Mouse (Mus musculus): ENCODE measurements around the gene Tmem208.

Tmem208 gene

GRCm38 (mm10) chr8:105326141-105326672 lies at the start of gene Tmem208, which contains the start of gene Lrrc29:
Gene Tmem208, plus strand, starts transcription at chr8:105326354.
Gene Lrrc29, minus strand, starts transcription at chr8:105326278.
- in situ Hi-C loops (cut with MboI, MseI) = no loop called here

DNA sequence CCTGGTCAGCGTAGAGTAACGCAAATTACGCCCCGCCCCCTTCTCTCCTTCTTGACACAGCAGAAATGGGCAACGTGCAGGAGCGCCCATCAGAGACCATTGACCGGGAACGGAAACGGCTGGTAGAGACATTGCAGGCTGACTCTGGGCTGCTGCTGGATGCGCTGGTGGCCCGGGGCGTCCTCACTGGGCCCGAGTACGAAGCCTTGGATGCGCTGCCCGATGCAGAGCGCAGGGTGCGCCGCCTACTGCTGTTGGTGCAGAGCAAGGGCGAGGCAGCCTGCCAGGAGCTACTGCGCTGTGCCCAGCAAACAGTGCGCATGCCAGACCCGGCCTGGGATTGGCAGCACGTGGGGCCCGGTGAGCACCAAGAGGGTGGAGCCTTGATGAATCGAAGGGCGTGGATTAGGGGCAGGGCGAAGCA lies 47.2 kb upstream of the Tmem208 start:
- in situ Hi-C loops (cut with MboI, MseI) = no loop called here

GRCm38 (mm10) chr8:105280567-105280966 lies 45.6 kb upstream of the Tmem208 start:
- in situ Hi-C loops (cut with MboI, MseI) = no loop called here

DNA sequence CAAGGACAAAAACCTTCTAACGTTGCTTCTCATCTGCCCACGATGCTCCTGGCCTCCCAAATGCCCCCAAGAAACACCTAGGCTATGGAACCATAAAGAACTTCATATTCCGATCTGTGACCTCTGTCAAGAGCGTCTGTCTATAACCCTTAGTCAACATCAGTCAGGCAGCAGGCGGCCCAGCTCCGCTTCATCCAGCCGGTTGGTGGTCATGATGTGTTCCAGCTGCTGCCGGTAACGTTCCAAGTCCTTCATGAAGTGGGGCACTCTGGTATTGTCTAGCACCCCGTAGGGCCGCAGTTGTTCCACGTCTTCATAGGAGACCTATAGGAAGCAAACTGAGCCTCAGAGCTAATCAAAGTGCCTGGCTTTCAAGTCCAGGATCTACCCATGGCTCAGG lies 44.3 kb upstream of the Tmem208 start:
- in situ Hi-C loops (cut with MboI, MseI) = no loop called here

GRCm38 (mm10) chr8:105282239-105282638 lies 43.9 kb upstream of the Tmem208 start:
- in situ Hi-C loops (cut with MboI, MseI) = no loop called here

GRCm38 (mm10) chr8:105283074-105283473 lies 43.1 kb upstream of the Tmem208 start:
- in situ Hi-C loops (cut with MboI, MseI) = no loop called here

DNA sequence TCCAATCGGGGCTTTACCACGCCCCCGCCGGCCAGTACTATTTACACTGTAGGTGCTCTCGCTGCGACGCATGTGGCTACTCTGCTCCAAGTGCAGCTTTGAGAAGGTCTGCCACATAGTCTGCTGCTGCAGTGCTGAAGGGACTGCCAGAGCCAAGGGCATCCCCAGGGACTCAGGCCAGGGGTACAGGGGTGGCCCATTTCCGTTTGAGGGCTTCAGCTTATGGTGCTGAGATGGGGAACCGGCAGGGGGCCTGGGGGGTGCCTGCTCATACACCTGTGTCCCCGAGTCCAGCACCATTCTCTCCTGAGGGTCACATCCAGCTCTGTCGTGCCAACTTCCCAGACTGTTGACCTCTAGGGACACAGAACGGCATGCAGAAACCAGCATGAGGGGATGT lies 40.6 kb upstream of the Tmem208 start:
- in situ Hi-C loops (cut with MboI, MseI) = no loop called here

GRCm38 (mm10) chr8:105286907-105287306 lies 39.2 kb upstream of the Tmem208 start:
- in situ Hi-C loops (cut with MboI, MseI) = no loop called here

DNA sequence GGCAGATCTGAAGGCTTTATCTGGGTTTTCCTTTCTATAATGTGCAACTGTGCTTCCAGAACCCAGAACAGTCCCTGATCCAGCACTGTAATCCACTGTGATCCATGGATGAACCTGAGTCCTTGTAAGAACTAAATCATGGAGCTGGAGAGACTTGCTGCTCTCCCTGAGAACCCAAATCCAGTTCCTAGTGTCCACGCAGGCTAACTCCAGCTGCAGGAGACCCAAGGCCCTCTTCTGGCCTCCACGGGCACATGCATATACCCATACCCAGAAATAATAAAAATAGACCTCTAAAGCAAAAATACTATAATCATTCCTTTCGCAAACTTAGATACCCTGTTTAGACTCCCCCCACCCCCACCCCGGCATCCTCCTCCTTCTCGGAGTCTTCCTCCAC lies 37.9 kb upstream of the Tmem208 start:
- in situ Hi-C loops (cut with MboI, MseI) = no loop called here

GRCm38 (mm10) chr8:105288958-105289732 lies 37.0 kb upstream of the Tmem208 start:
- in situ Hi-C loops (cut with MboI, MseI) = no loop called here

DNA sequence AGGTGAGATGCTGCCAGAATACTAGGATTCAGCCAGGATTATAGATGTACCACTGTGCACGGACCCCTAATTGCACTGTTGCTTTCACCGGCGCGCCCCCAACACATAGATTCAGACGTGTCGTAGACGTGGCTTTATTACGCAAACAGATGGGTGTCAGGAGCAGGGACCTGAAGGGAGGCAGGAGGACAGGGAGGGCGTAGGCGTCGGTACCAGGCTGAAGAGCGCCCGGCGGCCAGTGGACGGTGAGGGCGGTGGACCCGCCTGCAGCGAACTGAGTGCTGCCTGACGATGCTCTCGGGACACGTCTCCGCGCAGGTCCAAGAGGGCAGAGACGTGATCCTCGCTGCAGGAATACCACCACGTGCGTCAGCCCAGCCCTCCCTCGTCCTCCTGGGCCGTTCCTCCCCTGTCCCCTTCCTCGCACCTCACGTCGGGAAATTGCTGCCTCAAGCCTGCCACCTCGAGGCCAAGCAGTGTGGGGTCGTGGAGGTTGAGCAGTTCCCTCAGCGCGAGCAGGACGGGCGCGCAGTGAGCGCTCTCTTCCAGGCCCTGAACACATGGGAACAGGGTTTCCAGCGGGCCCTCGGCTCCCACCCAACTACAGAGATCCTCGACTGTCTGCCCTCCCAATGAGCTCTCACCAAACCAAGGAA lies 36.2 kb upstream of the Tmem208 start, which contains the start of gene 4931428F04Rik:
Gene 4931428F04Rik (minus strand): TSS at position 60 of the 656 bp plus-strand sequence.
- in situ Hi-C loops (cut with MboI, MseI) = loop anchor here in 1 of 2 experiments (5.0 kb wide), 1 partner anchor 57 kb away; the partner anchor contains the start of genes Fhod1 and Slc9a5

DNA sequence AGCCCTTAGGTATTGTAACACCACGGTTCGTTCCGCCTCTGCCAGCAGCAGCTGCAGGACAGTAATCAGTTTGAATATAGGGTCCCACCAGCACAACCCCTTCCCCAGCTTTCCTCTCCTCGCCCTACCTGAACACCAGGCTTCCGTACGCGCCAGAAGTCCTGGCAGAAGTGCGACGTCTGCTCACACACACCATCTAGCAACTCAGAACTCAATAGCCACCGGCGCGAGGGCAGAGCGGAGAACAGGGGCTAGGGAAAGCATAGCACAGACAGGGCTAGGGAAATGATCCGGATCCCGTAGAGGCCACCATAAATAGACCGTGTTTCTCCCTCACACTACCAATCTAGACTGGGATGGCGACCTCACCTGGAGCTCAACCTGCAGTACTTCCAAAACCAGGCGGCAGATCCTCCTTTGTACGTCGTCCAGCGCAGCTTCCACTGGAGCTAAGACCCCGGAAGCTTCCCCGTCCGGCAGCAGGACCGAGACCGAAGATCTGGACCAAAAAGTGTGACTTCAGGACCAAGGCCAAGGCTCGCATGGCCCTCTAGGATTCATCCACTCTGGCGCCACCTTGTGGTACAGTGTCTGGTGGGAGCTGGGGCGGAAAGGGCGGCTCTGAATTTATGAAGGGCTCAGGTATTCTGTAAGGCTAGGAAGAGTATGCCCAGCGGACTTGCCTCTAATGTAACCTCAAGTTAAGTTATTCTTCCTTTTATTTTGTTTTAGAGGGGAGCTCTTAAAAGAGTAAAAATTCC lies 35.4 kb upstream of the Tmem208 start:
- in situ Hi-C loops (cut with MboI, MseI) = loop anchor here in 1 of 2 experiments (5.0 kb wide), 1 partner anchor 57 kb away; the partner anchor contains the start of genes Fhod1 and Slc9a5

- in situ Hi-C loops (cut with MboI, MseI) = loop anchor here in 1 of 2 experiments (5.0 kb wide), 1 partner anchor 56 kb away; the partner anchor contains the start of genes Fhod1 and Slc9a5
Measured at GRCm38 (mm10) chr8:105291364-105291763, 34.8 kb upstream of the Tmem208 start.

GRCm38 (mm10) chr8:105291802-105292201 lies 34.4 kb upstream of the Tmem208 start:
- in situ Hi-C loops (cut with MboI, MseI) = loop anchor here in 1 of 2 experiments (5.0 kb wide), 1 partner anchor 55 kb away; the partner anchor contains the start of genes Fhod1 and Slc9a5

DNA sequence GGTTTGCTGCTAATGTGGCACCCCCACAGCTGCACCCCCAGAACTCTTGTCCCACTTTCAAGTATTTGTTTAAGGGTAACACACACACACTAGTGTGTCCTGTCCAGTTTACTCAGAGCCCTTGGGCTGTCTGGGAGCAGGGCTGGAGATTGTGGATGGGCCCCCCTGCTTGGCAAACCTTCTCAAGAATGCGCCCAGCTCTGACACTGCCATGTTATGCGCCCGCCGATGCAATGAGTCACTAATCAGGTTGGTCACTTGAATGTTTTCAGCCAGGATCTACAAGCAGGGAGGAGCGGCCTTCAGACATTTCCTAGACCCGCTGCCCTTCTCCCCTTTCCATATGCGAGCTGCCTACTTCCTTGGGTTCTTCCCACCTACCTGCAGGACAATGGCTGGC lies 33.7 kb upstream of the Tmem208 start:
- in situ Hi-C loops (cut with MboI, MseI) = loop anchor here in 1 of 2 experiments (5.0 kb wide), 1 partner anchor 55 kb away; the partner anchor contains the start of genes Fhod1 and Slc9a5

DNA sequence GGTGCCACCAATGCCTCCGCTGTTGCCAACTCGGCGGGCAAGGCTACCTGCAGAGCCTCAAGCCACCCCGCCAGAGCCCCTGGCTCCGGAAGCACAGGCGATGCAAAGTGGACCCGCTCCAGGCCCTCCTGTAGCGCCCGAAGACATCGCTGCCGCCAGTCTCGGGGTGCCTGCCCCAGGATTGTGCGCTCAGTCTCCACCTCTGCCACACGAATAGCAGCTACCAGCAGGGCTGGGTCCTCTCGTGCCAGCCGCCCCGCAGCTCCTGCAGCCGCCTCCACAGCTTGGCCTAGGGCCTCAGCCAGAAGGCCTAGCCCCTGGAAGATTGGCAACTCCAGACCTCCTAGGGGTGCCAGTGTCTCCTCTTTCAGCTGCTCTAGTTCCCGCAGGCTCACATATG lies 32.7 kb upstream of the Tmem208 start:
- in situ Hi-C loops (cut with MboI, MseI) = loop anchor here in 1 of 2 experiments (5.0 kb wide), 1 partner anchor 54 kb away; the partner anchor contains the start of genes Fhod1 and Slc9a5

GRCm38 (mm10) chr8:105294776-105295175 lies 31.4 kb upstream of the Tmem208 start:
- in situ Hi-C loops (cut with MboI, MseI) = loop anchor here in 1 of 2 experiments (5.0 kb wide), 1 partner anchor 53 kb away; the partner anchor contains the start of genes Fhod1 and Slc9a5

GRCm38 (mm10) chr8:105295256-105295655 lies 30.9 kb upstream of the Tmem208 start:
- in situ Hi-C loops (cut with MboI, MseI) = no loop called here

- in situ Hi-C loops (cut with MboI, MseI) = no loop called here
Measured at GRCm38 (mm10) chr8:105295895-105296573, 30.1 kb upstream of the Tmem208 start, which contains the start of gene Exoc3l. Gene Exoc3l, minus strand, starts transcription at chr8:105296101.

DNA sequence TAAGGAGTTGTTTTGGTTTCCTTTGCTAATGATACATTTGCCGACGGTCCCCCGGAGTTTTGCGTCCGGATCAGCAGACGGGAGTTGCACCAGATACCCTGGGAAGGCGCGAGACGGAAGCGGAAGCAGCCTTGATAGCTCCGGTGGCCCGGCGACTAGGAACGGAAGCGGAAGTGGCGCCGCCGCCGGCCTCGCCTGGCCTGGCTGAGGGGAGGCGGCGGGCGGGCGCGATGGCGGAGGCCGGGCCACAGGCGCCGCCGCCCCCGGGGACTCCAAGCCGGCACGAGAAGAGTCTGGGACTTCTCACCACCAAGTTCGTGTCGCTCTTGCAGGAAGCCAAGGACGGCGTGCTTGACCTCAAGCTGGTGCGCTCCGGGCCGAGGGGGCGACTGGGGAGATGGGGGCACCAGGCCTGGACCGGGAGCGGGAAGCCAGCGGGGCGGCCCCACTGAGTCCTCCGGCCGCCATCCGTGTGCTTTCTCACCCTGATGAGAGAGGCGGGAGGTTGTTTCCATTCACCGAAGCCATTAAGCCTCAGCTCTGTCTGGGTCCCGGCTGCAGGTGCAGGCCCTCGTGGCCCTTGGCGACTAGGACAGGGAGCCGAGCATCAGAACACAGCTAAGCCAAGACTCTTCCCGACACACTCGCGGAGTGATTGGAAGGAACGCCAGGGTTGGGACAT lies 28.5 kb upstream of the Tmem208 start, which contains the start of gene E2f4:
Gene E2f4 (plus strand): TSS at position 153 of the 682 bp plus-strand sequence.
- in situ Hi-C loops (cut with MboI, MseI) = no loop called here

Data from T-helper 17 cell (primary cell).